Mouse (Mus musculus) kidney, adult 18-20 months (tissue): ENCODE measurements around the gene Zfp82.
"Not testable (repeated sequence)": the region's sequence is repeated elsewhere in the genome, so short reads cannot be mapped to it uniquely, and the experiment has no call there.

Experiments
- DNase-seq: peaks from one replicate; pipeline ENCODE4 v3.0.0; 2021

Zfp82 gene

DNA sequence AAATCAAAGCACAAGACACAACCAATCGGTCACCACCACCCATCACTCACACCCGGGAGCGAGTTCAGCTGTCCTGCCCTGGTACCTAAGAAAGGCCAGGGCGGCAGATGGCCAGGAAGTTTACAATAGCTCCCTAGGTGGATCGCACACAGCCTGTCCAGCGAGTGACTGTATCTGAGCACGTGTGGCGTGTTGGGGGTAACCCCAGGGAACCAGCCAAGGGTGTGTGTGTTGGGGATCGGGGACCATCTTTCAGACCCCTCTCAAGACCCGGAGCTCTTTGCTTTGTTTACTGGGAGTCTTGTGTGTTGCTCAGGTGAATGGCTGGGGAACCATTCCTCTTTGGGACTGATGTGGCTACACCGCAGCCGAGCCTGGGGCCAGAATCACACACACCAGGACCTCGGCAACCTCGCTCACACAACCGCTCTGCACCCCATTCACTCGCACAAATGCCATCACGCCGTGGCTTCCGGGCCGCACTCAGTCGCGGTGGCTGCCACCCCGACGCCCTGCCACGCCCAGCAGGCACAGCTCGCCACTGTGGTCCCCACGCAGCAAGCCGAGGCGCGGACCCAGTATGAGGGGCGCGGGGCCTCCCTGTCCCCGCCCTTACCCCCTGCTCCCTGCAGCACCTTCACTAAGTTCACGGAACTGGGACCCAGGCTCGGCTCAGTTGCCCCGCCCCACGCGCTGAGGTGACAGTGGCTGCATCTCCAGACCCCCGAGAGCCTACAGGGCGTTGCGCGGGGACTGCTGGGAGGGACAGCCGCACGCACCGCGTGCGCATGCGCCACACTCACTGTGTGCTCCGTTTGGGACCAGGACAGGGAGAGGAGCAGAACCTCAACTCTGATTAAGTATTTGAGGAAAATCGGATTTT lies at the start of gene Zfp82:
Gene Zfp82, minus strand, starts transcription at position 755 of the 883 bp plus-strand sequence.
- peak; percentile 73 for DNase-seq

DNA sequence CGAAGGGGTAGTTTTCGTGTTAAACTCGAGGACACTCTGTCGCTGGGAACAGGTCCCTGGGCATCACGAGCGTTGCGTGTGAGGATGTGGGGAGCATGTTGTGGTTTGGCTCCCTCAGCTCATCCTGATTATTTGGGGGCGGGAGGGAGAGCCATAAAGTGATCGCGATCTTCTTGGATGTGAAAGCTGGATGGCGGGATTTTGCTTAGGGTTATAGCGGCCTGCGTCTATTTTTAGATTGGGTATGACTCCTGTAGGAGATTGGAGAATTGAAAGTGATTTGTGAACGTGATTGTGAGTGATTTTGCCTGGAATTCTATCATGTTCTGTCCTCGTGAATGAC lies 49.5 kb upstream of the Zfp82 start:
- no peak for DNase-seq

DNA sequence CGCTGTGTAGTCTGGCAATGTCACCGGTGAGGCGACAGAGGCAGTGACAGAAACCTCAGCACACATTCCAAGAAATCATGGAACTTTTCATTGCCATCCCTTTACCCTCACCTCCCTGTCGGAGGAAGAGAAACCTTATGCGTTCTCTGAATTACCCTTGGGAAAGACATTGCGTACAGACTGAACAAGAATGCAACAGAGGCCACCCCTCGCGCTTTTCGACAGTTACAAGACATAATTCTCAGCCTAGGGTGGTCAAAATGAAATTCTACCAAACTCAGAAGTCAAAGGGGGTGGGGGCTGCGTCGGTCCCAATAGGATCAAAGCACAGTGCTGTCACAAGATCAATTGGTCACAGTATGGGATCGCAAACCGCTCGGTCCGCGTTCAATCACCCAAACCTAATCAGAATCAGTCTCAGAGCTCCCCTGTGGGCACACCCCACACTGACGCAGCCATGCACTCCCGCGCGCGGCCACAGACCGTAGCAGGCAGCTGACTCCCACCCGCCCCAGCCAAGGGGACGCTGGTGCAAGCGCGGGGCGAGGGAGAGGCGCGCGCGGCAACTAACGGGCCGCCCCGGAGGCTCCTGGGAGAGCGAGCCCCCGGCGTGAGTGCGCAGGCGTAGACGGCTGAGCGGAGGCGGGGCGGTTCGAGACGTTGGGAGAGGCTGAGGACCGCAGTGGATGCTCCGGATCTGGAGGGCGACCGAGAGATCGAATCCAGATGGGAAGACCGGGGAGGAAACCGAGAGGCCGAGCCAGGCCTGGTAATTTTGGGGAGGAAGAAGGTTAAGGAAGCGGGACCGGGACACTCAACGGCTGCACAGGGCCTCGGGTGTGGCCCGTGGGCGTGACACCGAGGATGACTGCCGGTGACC lies 48.8 kb upstream of the Zfp82 start, which contains the start of gene Zfp382:
Gene Zfp382, plus strand, starts transcription at position 635 of the 880 bp plus-strand sequence.
- DNase-seq = peak; percentile 87

DNA sequence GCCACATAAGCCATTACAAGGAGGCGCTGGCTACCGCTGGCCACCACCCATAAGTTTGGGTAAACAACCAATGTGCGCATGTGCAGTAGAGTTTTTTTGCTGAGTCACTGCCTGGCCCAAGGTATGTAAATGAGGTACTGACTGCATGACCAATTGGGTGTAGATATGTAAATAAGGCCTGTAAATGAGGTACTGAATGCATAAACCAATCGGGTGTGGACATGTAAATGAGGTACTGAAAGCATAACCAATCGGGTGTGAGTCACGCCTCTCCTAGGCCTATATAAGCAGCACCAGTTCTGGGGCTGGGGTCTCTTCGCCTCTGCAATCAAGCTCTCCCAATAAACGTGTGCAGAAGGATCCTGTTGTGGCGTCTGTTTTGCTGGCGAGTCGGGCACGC lies 45.2 kb upstream of the Zfp82 start:
- not testable (repeated sequence) for DNase-seq

DNA sequence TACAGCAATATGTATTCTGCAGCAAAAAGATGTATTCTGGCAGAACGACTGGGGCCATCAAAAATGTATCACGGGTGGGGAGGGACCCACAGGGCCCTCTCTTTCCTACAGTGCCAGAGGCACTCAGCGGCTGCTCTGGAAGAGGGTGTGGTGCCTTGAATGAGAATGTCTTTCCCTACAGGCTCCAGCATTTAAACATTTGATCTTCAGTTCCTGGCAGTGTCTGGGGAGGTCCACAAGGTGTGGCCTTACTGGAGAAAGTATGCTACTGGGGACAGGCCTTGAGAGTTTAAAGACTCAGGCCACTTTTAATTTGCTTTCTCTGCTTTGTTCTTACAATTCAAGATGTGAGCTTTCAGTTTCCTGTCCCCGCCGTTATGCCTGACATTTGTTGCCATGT lies 43.4 kb upstream of the Zfp82 start:
- no peak for DNase-seq

DNA sequence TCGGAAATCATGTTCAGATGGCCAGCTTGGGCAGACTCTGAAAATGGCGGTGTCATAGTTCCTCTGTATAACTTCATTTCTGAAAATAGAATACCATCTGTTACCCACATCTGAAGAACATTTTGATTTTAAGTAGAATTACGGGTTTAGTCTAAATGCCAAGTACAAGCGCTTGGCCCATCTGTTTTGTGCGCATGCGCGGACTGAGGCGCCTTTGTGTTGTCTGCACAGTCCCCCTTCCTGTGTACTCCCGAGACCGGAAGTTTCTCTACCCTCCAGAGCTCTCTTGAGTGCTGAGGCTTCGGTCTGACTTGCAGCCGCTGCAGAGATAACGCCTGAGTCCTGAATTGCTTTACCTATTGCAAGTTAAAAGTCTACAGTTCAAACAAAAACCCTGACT lies 26.6 kb upstream of the Zfp82 start:
- no peak for DNase-seq

DNA sequence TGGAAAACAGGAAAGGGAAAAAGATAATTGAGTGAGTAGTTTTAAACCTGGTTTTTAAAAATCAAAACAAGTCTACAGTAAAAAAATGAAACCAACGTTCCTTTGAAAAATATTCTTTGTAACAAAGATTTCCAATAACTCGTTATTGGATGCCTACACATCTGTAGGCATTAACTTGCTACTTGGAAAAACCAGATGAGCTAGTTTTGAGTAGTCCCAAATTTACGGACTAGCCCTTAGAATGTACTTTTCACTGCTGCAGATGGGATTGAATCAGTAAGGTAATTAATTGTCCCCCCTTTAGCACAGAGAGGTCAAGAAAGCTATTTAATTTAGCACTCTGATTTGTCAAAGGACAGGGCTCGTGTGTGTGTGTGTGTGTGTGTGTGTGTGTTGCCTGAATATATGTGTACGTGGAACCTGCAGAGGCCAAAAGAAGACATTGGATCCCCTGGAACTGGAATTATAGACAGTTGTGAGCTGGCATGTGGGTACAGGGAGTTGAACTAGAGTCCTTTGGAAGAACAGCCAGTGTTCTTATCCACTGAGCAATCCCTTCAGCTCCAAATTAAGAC lies 22.9 kb upstream of the Zfp82 start:
- DNase-seq = no peak

DNA sequence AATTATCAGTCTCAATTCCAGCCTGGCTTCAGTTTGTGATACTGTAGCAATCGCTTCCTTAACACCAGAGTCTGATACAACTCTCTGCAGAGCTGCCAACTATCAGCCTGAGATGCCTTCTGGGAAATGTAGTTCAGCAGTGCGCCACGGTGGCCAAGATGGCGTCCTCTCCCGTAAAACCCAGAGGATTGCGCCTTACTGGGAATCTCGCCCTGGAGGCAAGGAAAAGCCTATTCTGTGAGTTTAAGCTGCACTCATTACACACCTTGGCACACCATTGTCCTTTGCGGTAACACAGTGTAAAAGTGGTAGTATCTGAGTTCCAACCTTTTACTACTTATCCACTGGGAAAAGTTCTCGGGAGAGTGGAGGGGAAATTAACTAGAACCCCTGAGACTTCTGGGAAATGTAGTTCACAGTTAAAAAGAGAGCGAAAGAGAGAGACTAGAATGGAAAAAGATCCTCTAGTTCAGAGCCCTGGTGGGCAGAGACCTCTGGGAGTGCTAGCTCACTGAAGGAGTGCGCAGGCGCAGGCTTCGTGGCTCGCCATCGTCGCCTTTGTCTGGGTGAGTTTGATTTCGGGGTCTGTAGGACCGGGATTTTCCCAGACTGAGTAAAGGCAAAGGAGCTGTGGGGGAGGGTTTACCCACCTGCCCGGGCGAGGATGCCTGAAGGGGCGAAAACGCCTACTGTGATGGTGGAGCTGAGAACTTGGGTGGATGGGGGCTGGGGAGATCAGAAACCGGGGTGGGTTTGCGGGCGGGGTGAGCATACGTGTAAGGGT lies 22.1 kb upstream of the Zfp82 start, which contains the start of gene Zfp260:
Gene Zfp260, plus strand, starts transcription at position 132 of the 784 bp plus-strand sequence.
- DNase-seq = peak; percentile 93

DNA sequence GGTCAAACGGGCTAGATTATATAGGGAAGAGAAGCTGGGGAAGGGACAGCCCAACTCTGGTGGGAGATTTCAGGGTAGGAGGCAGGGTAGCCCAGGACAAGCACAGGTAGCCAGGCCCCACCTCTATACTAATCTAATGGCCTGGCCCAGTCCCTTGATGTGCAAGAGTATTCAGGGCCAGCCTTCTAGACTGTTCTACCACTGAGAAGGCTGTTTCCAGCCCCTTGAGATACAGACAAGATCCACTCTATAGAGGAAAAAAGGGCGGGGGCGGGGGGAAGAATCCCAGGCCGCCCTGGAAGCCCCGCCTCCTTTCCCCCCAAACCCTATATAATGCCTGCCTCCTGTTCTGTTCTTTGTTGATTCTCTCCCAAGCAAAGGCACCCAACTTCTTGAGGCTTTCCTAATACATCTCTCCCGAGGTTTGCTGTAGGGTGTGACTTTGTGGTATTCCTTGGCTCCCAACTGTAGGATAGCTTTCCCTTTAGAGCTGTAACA lies 21.3 kb upstream of the Zfp82 start:
- no peak for DNase-seq

DNA sequence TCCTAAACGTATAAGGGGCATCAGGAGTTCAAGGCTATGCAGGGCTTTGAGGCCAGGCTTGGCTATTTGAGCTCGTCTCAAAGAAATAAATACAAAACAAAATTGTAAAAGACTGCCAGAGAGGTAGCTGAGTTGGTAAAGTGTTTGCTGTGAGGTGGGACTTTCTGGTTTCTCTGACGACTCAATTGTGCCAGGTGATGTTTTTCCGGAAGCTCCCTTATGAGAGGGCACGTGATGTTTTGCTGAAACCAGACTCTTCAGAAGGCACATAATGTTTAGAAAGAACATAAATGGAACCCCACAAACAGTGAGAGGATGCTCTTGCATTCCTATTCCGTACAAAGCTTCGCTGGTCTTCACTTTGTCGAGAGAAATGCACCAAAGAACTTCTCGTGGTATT lies 20.0 kb upstream of the Zfp82 start:
- DNase-seq = no peak

DNA sequence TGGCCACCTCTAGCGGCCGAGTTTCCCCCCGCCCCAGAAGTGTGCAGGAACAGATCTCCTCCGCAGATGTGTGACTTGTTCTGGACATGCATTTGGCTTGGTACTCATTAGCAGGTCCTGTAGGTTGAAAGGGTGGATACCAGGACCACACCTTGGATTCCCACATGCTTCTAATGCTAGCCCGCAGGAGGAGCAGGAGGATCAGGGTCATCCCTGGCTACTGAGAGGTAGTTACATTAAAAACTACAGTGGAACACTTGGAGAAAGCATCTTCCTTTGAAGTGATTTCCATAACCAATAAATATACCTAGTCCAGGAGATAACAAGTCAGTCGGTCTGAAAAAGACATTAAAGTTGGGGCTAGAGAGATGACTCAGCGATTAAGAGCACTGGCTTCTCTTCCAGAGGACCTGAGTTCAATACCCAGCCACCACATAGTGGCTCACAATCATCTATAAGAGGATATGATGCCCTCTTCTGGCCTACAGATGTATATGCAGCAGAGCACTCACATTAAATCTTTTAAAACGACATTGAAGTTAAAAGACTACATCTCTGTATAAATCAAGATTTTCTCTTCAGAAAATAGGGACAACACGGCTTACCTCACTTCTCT lies 18.4 kb upstream of the Zfp82 start:
- no peak for DNase-seq

DNA sequence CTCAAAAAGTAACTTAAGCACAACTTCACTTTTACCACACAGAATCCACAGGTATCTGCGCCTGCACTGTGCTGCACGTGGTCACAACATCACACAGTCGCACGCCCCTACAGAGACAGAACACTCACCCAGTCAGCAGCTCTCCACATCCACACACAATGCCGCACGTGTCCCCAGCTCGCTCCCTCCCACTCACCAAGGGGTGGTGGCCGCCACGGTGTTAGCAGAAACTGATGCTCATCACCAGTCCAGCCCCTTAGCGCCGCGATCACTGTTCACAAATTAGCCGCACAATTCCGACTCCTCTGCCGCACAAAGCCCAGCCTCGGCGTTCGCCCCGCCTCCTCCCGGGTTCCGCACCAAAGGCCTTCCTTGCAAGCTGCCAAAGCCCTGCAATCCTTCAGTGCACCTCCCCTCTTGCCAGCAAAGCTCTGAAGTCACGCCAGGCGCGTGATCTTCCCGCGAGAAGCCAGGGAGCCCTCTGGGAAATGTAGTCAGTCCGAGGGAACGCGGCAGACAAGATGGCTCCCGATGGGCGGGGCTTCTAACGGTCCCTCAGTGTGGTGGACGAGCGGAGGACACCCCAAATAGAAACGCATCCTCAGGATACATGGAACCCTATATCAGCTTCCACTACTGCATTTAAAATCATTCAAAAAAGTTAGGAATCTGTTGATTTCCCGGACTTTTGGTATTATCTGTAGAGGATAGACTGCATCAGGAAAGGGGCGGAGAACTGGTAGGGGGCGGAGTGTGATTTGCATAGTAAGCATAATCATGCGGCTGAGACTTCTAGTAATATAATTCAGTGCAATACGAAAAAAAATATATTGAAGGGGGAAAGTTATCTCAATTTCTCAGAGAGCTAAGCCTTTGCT lies 17.6 kb upstream of the Zfp82 start, which contains the start of the genes Gm26920 and Zfp566:
Gene Gm26920, minus strand, starts transcription at position 319 of the 878 bp plus-strand sequence.
Gene Zfp566, minus strand, starts transcription at position 436 of the 878 bp plus-strand sequence.
- peak; percentile 96 for DNase-seq

DNA sequence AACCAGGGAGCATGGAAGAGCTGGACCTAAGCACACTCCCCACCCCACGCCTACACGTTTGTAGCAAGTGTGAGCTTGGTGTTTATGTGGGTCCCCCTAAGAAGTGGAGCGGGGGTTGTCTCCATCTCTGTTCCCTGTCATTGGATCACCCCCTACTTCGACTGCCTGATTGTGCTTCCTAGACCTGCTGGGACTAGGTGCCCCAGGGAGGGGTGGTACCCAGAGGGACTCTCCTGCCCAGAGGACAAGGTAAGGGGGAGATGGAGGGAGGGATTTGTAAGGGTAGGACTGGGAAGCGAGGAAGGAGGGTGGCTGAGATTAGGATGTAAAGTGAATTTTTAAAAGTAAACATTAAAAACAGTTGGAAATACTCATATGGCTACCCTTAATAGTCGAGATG lies 16.7 kb upstream of the Zfp82 start:
- no peak for DNase-seq

DNA sequence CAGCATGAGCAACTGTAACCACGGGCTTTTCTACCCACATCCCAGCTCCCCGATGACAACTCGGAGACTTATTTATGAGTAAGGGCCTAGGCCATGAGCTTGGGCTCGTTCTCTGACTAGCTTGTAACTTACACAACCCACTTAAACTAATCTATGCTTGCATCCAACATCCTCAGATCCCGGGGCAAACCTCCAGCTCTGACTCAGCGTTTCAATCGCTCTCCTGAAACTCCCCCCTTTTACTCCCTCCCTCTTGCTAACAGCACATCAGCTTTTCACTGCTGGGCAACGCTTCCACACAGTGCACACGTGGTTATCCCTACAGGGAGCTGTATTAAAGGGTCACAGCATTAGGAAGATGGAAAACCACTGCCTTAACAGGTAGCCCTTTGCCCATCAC lies 13.8 kb upstream of the Zfp82 start:
- DNase-seq = no peak

DNA sequence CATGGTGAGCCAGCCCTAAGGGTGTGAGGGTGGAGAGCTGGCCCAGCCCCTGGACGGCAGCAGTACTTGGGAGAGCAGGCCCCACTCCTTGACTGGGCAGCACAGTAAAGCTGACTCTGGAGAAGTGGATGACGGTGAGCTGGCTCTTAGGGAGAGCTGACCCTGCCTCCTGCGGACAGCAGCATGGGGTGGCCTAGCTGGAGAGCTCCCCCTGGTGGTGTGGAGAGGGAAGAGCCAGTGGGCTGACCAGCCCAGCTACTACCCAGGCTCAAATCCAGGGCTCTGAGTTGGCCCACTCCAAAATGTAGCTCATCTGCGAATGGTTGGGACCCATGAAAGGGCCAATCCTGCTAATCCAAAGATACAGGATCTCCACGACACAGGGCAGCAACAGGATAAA lies 8.1 kb downstream of the Zfp82 start:
- no peak for DNase-seq

DNA sequence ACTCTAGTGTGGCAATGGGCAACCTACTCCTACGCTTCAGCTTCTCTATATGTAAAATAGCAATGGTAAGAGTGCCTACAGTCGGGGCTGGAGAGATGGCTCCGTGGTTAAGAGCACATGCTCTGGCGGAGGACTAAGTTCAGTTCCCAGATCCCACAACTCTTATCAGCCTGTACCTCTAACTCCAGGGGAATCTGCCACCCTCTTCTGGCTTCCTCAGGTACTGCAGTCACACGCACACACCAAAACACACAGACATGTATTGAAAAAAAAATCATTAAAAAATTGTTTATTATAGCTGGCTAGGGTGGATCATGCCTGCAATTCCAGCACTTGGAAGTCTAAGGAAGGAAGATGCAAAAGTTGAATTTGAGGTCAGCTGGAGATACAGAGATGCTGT lies 10.2 kb downstream of the Zfp82 start:
- DNase-seq = peak; percentile 16

DNA sequence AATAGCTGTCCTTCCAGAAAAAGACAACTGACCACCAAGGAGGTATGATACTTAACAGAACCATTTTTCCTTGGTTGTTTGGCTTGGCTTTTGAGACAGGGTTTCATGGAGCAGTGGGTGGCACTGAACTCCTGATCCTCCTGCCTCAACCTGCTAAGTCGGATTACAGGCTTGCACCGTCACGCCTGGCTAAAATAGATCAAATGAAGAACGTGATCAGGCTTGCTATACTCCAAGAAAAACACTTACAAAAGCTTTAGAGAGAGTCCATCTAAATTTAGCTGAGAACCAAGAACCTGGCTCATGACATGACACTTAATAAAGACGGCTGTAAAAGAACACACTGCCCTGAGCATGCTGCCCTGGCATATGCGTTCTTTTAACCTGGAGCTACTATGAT lies 12.4 kb downstream of the Zfp82 start:
- DNase-seq = no peak

DNA sequence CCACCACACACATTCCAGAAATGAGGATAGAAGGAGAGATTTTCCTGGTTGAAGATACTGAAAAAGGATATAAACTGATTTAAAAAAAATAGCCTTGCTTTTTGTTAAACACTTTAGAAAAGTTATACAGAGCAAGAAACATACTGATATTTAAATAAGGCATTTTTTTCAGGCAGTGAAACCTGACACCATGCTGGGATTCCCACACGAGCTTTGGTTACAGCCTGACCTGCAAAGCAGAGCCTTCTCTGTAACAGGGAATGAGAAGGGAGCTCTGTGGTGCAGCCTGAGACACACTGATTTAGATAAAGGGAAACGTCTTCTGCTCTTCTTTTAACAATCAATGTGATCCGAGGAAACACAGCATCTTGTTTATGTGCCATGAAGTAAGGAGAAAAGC lies 19.1 kb downstream of the Zfp82 start:
- no peak for DNase-seq

DNA sequence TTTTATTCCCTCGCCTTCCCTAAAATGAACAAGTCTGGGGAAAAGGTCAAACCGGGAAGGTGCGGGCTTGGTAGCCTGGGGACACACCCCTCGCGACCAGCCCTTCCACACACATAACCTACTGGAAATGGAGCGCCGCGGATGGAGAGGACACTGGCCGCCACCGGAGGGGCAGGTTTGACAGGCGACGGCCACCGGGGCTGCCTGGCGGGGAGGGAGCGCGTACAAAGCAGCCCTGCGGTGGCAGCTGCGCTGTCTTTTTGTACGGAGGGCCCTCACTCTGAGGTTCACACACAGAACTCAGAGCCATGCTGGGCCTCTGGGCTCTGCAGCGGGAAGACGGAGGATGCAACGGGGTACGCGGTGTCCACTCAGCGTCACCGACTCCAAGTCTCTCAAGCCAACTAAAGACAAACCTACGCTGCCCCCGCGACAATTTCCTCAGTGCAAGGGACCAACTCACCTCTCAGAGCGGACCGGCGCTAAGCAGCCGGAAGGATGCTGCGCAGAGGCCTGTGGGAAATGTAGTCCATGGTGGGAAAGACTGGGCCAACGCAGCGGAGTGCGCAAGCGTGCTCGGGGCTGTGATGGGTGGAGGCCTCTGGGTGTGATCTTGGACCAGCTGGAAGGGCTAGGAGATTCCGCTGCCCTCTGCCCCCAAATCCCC lies 21.7 kb downstream of the Zfp82 start, which contains the start of gene Zfp14:
Gene Zfp14, minus strand, starts transcription at position 499 of the 667 bp plus-strand sequence.
- DNase-seq = peak; percentile 89

DNA sequence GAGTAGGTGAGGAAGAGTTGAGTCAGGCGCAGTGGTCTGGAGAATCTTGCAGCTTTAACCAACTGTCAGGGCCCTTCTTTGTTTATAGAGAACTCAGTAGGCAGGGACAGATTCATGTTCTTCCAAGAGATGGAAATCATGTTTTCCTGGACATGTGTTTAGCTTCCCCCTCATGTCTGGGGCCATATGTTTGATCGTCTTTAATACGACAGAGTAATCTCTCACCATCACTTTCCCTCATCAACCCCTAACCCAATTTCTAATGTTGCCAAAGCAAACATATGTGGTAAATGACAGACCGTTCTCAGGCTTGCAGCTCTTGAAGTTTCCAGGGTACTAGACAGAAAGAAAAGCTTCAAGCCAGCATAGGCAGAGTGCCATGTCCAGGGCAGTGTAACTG lies 24.6 kb downstream of the Zfp82 start:
- no peak for DNase-seq
